Mouse (Mus musculus): ENCODE results near the gene Ryr2. TPM values are rescaled to one million over a fixed set of nuclear protein-coding genes. Genes with fewer than 3 reads are reported as not detected.

Gene Ryr2
- total and polyA plus RNA-seq, 3 experiments: 0.11 to 0.13 TPM; not detected in 1

DNA sequence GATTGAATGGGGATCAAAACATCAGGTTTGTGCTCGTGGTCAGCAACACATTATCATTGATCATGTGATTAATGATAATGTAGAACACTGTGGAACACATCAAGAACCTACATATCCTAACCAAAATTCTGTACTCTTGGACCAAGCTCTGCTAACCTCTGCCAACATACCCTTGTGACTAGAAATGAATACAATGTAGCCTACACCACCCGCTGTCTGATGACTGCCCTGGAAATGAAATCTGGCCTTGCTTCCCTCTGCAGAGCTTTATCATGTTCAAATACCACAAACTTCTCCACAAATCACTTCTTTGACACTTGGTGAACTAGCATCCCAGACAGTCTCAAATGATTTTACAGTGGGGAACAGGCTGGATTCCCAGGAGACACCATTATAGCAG is 128.4 kb downstream of the Ryr2 start:
- H3K4me1 ChIP-seq (ENCODE audit: control insufficient read depth in 1 of 2, insufficient read depth in 2 of 2): no peaks in the 10 kb centered on the region
- in situ Hi-C loops (cut with MboI; ENCODE audit: low pct_ligation_motif_present, low pct_unique_long_range_greater_than_20kb, low sequenced_read_pairs): no loop called here
- no peak overlapping the region for H3K9ac ChIP-seq (ENCODE audit: insufficient read depth, low read depth)
- DNase-seq (ENCODE audit: extremely low read depth): no peak
- dilution Hi-C loops (cut with MboI; ENCODE audit: extremely low pct_ligation_motif_present, extremely low pct_unique_long_range_greater_than_20kb, low sequenced_read_pairs): no loop called here
- no peak overlapping the region for H3K4me2 ChIP-seq (ENCODE audit: insufficient read depth, low read depth, poor library complexity, severe bottlenecking)
- no peak overlapping the region for H3K27ac ChIP-seq (ENCODE audit: insufficient read depth, low read depth)
- no peaks in the 10 kb centered on the region for H3K36me3 ChIP-seq (replicated peaks in 1 of 2; ENCODE audit: control insufficient read depth in 1 of 2, insufficient read depth in 1 of 2, low read length in 1 of 2)
- no peaks in the 10 kb centered on the region for H3K9me3 ChIP-seq (replicated peaks; ENCODE audit: low read length)
- H3K79me2 ChIP-seq (replicated peaks; ENCODE audit: control insufficient read depth, extremely low read depth, insufficient read depth, poor library complexity, severe bottlenecking): no peaks in the 10 kb centered on the region
- no peaks in the 10 kb centered on the region for H3K27me3 ChIP-seq (replicated peaks)
- no peak overlapping the region for H3K4me3 ChIP-seq (replicated peaks in 1 of 3; ENCODE audit: low read depth in 2 of 3, low read length in 2 of 3, poor library complexity in 1 of 3)
- TF ChIP-seq GABPA (IDR thresholded peaks at IDR 0.05; ENCODE audit: insufficient replicate concordance, low read depth, low read length): no peak
- no peak for TF ChIP-seq ZC3H11A (IDR thresholded peaks at IDR 0.05; ENCODE audit: low read depth, low read length)
- TF ChIP-seq MEF2A (IDR thresholded peaks at IDR 0.05; ENCODE audit: borderline replicate concordance, low read depth, low read length): no peak
- no peak for TF ChIP-seq USF1 (IDR thresholded peaks at IDR 0.05; ENCODE audit: low read depth, low read length)
- no peak for TF ChIP-seq RCOR1 (conservative IDR thresholded peaks at IDR 0.05; ENCODE audit: low read depth, low read length)
- TF ChIP-seq NRF1 (IDR thresholded peaks at IDR 0.05; ENCODE audit: low read depth, low read length): no peak
- TF ChIP-seq BHLHE40 (IDR thresholded peaks at IDR 0.05; ENCODE audit: low read depth, low read length): no peak
- no peak for TF ChIP-seq EP300 (IDR thresholded peaks at IDR 0.05; ENCODE audit: low read length)
- TF ChIP-seq SIN3A (IDR thresholded peaks at IDR 0.05; ENCODE audit: low read length): no peak
- no peak for TF ChIP-seq USF2 (conservative IDR thresholded peaks at IDR 0.05; ENCODE audit: low read depth, low read length)
- TF ChIP-seq ZMIZ1 (IDR thresholded peaks at IDR 0.05; ENCODE audit: low read depth, low read length): no peak
- TF ChIP-seq CHD2 (IDR thresholded peaks at IDR 0.05; ENCODE audit: low read length): no peak
- no peak for TF ChIP-seq RAD21 (IDR thresholded peaks at IDR 0.05; ENCODE audit: low read depth, low read length)

- TF ChIP-seq MYC (IDR thresholded peaks at IDR 0.05; ENCODE audit: low read depth, low read length) (no peak), CHD1 (IDR thresholded peaks at IDR 0.05; ENCODE audit: low read depth, low read length) (no peak), SMC3 (IDR thresholded peaks at IDR 0.05; ENCODE audit: low read depth, low read length) (no peak), USF2 (conservative IDR thresholded peaks at IDR 0.05; ENCODE audit: low read depth, low read length) (no peak), TBP (conservative IDR thresholded peaks at IDR 0.05; ENCODE audit: low read depth, low read length) (no peak), SIN3A (IDR thresholded peaks at IDR 0.05; ENCODE audit: low read length) (no peak), RCOR1 (conservative IDR thresholded peaks at IDR 0.05; ENCODE audit: low read depth, low read length) (no peak), ZKSCAN1 (IDR thresholded peaks at IDR 0.05; ENCODE audit: borderline replicate concordance, low read depth, low read length) (no peak), POLR2AphosphoS2 (IDR thresholded peaks at IDR 0.05; ENCODE audit: low read depth, low read length) (no peak), PAX5 (IDR thresholded peaks at IDR 0.05; ENCODE audit: low read length) (no peak), NELFE (IDR thresholded peaks at IDR 0.05; ENCODE audit: low read depth, low read length) (no peak), ELF1 (IDR thresholded peaks at IDR 0.05; ENCODE audit: low read depth, low read length) (no peak), TCF12 (IDR thresholded peaks at IDR 0.05; ENCODE audit: low read depth, low read length) (no peak), MXI1 (IDR thresholded peaks at IDR 0.05; ENCODE audit: low read depth, low read length) (no peak), CHD2 (IDR thresholded peaks at IDR 0.05; ENCODE audit: low read length) (no peak), JUN (IDR thresholded peaks at IDR 0.05; ENCODE audit: insufficient read depth, low read depth, low read length) (no peak)
- dilution Hi-C loops (cut with MboI; ENCODE audit: extremely low pct_ligation_motif_present, extremely low pct_unique_long_range_greater_than_20kb, low sequenced_read_pairs) (no loop called here), in situ Hi-C loops (cut with MboI; ENCODE audit: low pct_ligation_motif_present, low pct_unique_long_range_greater_than_20kb, low sequenced_read_pairs) (no loop called here)
- Histone ChIP-seq H3K27me3 (replicated peaks) (no peaks in the 10 kb centered on the region), H3K4me3 (replicated peaks in 1 of 3; ENCODE audit: low read depth in 2 of 3, low read length in 2 of 3, poor library complexity in 1 of 3) (no peak overlapping the region), H3K79me2 (replicated peaks; ENCODE audit: control insufficient read depth, extremely low read depth, insufficient read depth, poor library complexity, severe bottlenecking) (no peaks in the 10 kb centered on the region), H3K4me2 (ENCODE audit: insufficient read depth, low read depth, poor library complexity, severe bottlenecking) (no peak overlapping the region), H3K9me3 (replicated peaks; ENCODE audit: low read length) (no peaks in the 10 kb centered on the region), H3K4me1 (ENCODE audit: control insufficient read depth in 1 of 2, insufficient read depth in 2 of 2) (no peaks in the 10 kb centered on the region), H3K27ac (ENCODE audit: insufficient read depth, low read depth) (no peak overlapping the region), H3K9ac (ENCODE audit: insufficient read depth, low read depth) (no peak overlapping the region), H3K36me3 (replicated peaks in 1 of 2; ENCODE audit: control insufficient read depth in 1 of 2, insufficient read depth in 1 of 2, low read length in 1 of 2) (no peaks in the 10 kb centered on the region)
- no peak for DNase-seq (ENCODE audit: extremely low read depth)
Observed at GRCm38 (mm10) chr13:11977606-11978005, 129.1 kb downstream of the Ryr2 start.

All from CH12.LX (cell line).